Mouse (Mus musculus): ENCODE measurements at regions not wholly inside any gene's neighbourhood (a gene's known extent, or its start where the extent isn't known, plus 50 kb on each side); places are given as distances from the start of the nearest gene placed in this dataset.

GRCm38 (mm10) chr9:49884516-49885343, 86.0 kb upstream of the Ncam1 start:
- TF ChIP-seq CTCF (IDR thresholded peaks at IDR 0.05; ENCODE audit: extremely low read depth, insufficient read length, insufficient replicate concordance, low read depth, low read length) (no peak), POLR2A (IDR thresholded peaks at IDR 0.05; ENCODE audit: low read depth, low read length) (no peak)

Data from small intestine, adult 2 months (tissue).